8 mouse cellular contexts compared by ENCODE assay signal in genomic region chr3:88297321-88297851, GRCm38 (mm10). TPM values are rescaled to one million over a fixed set of nuclear protein-coding genes. Genes with fewer than 3 reads are reported as not detected.
DNase-seq lines count a peak whose midpoint lies in the region; ATAC-seq lines count a peak whose summit lies in the region.

No protein-coding gene starts in this region.

- no peaks in the 10 kb centered on the region for H3K27me3 ChIP-seq in midbrain, embryonic 10.5 days (ENCODE audit: low read depth, poor library complexity, severe bottlenecking)

- peak; percentile 48 for ATAC-seq in erythroblast, adult 5-6 weeks (replicated peaks; ENCODE audit: low FRiP score, poor library complexity, severe bottlenecking)

- intact Hi-C loops in left cerebral cortex, postnatal 4 days (cut with DNase I): no loop called here

- H3K4me3 ChIP-seq in midbrain, embryonic 10.5 days: peak overlapping the region; percentile 85

- under 1% methylated on average over 30 of the region's 30 CpGs for WGBS in midbrain, embryonic 10.5 days

- peaks cover 23% of the 10 kb centered on the region for H3K4me1 ChIP-seq in midbrain, embryonic 10.5 days

- peak; percentile 42 to 57 for DNase-seq in left cerebral cortex, adult 18-20 months (ENCODE audit: low spot score in 2 of 2)
- DNase-seq in left cerebral cortex, postnatal 4 days: no peak
- DNase-seq in R1 (ENCODE audit: low read depth, low spot score): peak; percentile 42
- DNase-seq in kidney, postnatal 25 days: peak; percentile 10 to 40
- no peak for DNase-seq in midbrain, embryonic 10.5 days (ENCODE audit: low spot score)
- no peak for DNase-seq in cerebellum, postnatal 10 days
- DNase-seq in adrenal gland, postnatal 14 days: no peak

- peaks cover 41% of the 10 kb centered on the region for H3K36me3 ChIP-seq in midbrain, embryonic 10.5 days

- H3K9me3 ChIP-seq in midbrain, embryonic 10.5 days (replicated peaks): no peaks in the 10 kb centered on the region

- H3K27ac ChIP-seq in midbrain, embryonic 10.5 days (replicated peaks): peak overlapping the region; percentile 96

RNA-seq across cellular contexts. Expression of gene Cct3, which starts 0.5 kb away (rescaled TPM):
- 100 to 1,000 TPM; 188 to 189 TPM for total RNA-seq in left cerebral cortex, adult 18-20 months (2021)
- total RNA-seq in left cerebral cortex, postnatal 4 days (2021): 100 to 1,000 TPM; 309 to 317 TPM
- total RNA-seq in erythroblast, adult 5-6 weeks (2015; ENCODE audit: low replicate concordance): 97.4 and 178 TPM in 2 replicates
- 48.6 and 66.1 TPM in 2 replicates for total RNA-seq in erythroblast, adult 5-6 weeks (2017; ENCODE audit: low replicate concordance)
- 780 and 865 TPM in 2 replicates for polyA plus RNA-seq in midbrain, embryonic 10.5 days (2016; fragmentation: Nextera tagmentation; extraction: Ambion mirVana)
- 255 and 265 TPM in 2 replicates for total RNA-seq in adrenal gland, postnatal 14 days (2021)

RNA-seq across cellular contexts. Expression of gene Tsacc, which starts 0.6 kb away (rescaled TPM):
- total RNA-seq in left cerebral cortex, adult 18-20 months (2021): 1 to 10 TPM; 2.9 to 4.6 TPM
- 1 to 10 TPM; 4.4 TPM for total RNA-seq in left cerebral cortex, postnatal 4 days (2021)
- total RNA-seq in erythroblast, adult 5-6 weeks (2015; ENCODE audit: low replicate concordance): 5.0 TPM in 1 of 2 replicates, not detected in the other
- total RNA-seq in erythroblast, adult 5-6 weeks (2017; ENCODE audit: low replicate concordance): not detected in 2 replicates
- 11.4 and 14.1 TPM in 2 replicates for polyA plus RNA-seq in midbrain, embryonic 10.5 days (2016; fragmentation: Nextera tagmentation; extraction: Ambion mirVana)
- 8.3 and 9.7 TPM in 2 replicates for total RNA-seq in adrenal gland, postnatal 14 days (2021)

RNA-seq across cellular contexts. Expression of gene Gm38392, which starts 10.4 kb away (rescaled TPM):
- under 1 TPM; 0.37 to 0.42 TPM for total RNA-seq in left cerebral cortex, adult 18-20 months (2021)
- under 1 TPM; 0.80 to 0.89 TPM for total RNA-seq in left cerebral cortex, postnatal 4 days (2021)
- not detected in 2 replicates for total RNA-seq in erythroblast, adult 5-6 weeks (2015; ENCODE audit: low replicate concordance)
- not detected in 2 replicates for total RNA-seq in erythroblast, adult 5-6 weeks (2017; ENCODE audit: low replicate concordance)
- 0.14 TPM in 1 of 2 replicates, not detected in the other for polyA plus RNA-seq in midbrain, embryonic 10.5 days (2016; fragmentation: Nextera tagmentation; extraction: Ambion mirVana)
- 0.96 and 1.5 TPM in 2 replicates for total RNA-seq in adrenal gland, postnatal 14 days (2021)

RNA-seq across cellular contexts. Expression of gene Glmp, which starts 27.4 kb away (rescaled TPM):
- total RNA-seq in left cerebral cortex, adult 18-20 months (2021): 10 to 100 TPM; 85.6 to 87.3 TPM
- 10 to 100 TPM; 49.7 to 60.1 TPM for total RNA-seq in left cerebral cortex, postnatal 4 days (2021)
- total RNA-seq in erythroblast, adult 5-6 weeks (2015; ENCODE audit: low replicate concordance): 11.1 and 58.3 TPM in 2 replicates
- total RNA-seq in erythroblast, adult 5-6 weeks (2017; ENCODE audit: low replicate concordance): 5.9 and 13.1 TPM in 2 replicates
- polyA plus RNA-seq in midbrain, embryonic 10.5 days (2016; fragmentation: Nextera tagmentation; extraction: Ambion mirVana): 136 and 142 TPM in 2 replicates
- total RNA-seq in adrenal gland, postnatal 14 days (2021): 139 and 159 TPM in 2 replicates

RNA-seq across cellular contexts. Expression of gene Tmem79, which starts 38.6 kb away (rescaled TPM):
- 1 to 10 TPM in 1 of 2 experiments, under 1 TPM in 1; 0.96 to 2.4 TPM for total RNA-seq in left cerebral cortex, adult 18-20 months (2021)
- total RNA-seq in left cerebral cortex, postnatal 4 days (2021): 1 to 10 TPM; 1.5 to 2.0 TPM
- not detected in 2 replicates for total RNA-seq in erythroblast, adult 5-6 weeks (2015; ENCODE audit: low replicate concordance)
- 0.09 TPM in 1 of 2 replicates, not detected in the other for total RNA-seq in erythroblast, adult 5-6 weeks (2017; ENCODE audit: low replicate concordance)
- 1.8 and 2.3 TPM in 2 replicates for polyA plus RNA-seq in midbrain, embryonic 10.5 days (2016; fragmentation: Nextera tagmentation; extraction: Ambion mirVana)
- 15.9 and 22.2 TPM in 2 replicates for total RNA-seq in adrenal gland, postnatal 14 days (2021)

Comparison
In these comparisons a context has a peak if more than half of its experiments do, and no peak if none do; other contexts are left out.
1. DNase-seq: peak in left cerebral cortex, adult 18-20 months (2 of 2), R1 (single experiment) and kidney, postnatal 25 days (2 of 2); none in left cerebral cortex, postnatal 4 days (single experiment), midbrain, embryonic 10.5 days (single experiment), cerebellum, postnatal 10 days (0 of 2) and adrenal gland, postnatal 14 days (single experiment).